Mouse (Mus musculus) G1E (cell line): ENCODE measurements around the gene Eef1a1.

Experiments used
- CTCF ChIP-seq: IDR thresholded peaks from 2 replicates; pipeline ENCODE4 v1.5.1; 2012; ENCODE audit warnings: low read depth, low read length, inconsistent platforms, mixed read lengths
- GATA1 ChIP-seq: IDR thresholded peaks from 2 replicates; pipeline ENCODE4 v1.6.1; 2012; ENCODE audit warnings: borderline replicate concordance, low read length, inconsistent platforms, mixed read lengths
- TAL1 ChIP-seq: conservative IDR thresholded peaks from 2 replicates; pipeline ENCODE4 v1.6.1; 2012; ENCODE audit warnings: low read depth, low read length, inconsistent platforms, mixed read lengths

DNA sequence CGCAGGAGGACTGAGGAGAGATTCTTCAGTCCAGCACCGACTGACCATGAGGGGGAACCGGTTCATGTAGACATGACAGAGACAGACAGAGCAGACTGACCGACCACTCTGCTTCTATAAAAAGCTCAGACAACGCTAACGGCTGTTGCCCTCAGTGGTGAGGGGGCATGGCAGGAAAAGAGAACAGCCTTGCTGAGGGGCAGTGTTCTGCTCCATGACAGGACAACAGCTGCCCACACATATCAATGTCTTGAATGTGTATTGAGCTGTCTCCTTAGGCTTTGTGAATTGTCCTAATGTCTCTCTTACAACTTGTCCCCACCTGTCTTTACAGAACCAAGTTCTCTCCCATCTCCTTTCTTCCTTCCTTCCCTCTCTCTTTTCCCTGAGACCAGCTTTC lies 49.5 kb upstream of the Eef1a1 start:
- TF ChIP-seq CTCF (no peak), TAL1 (no peak), GATA1 (no peak)
